Mouse (Mus musculus) kidney, adult 2 months (tissue): ENCODE measurements around the gene Sectm1b.

Experiments
- CTCF ChIP-seq: fragments of 200-500 bp; conservative IDR thresholded peaks from 2 replicates; pipeline ENCODE4 v1.5.1; 2011; ENCODE audit warnings: low read depth, mild to moderate bottlenecking, control low read depth, low read length, moderate library complexity, mixed read lengths; ENCODE audit not compliant: insufficient read depth, insufficient read length
- POLR2A ChIP-seq: fragments of 200-500 bp; IDR thresholded peaks from one replicate; pipeline ENCODE4 v1.6.1; 2011; ENCODE audit warnings: low read depth, low read length, control low read depth

DNA sequence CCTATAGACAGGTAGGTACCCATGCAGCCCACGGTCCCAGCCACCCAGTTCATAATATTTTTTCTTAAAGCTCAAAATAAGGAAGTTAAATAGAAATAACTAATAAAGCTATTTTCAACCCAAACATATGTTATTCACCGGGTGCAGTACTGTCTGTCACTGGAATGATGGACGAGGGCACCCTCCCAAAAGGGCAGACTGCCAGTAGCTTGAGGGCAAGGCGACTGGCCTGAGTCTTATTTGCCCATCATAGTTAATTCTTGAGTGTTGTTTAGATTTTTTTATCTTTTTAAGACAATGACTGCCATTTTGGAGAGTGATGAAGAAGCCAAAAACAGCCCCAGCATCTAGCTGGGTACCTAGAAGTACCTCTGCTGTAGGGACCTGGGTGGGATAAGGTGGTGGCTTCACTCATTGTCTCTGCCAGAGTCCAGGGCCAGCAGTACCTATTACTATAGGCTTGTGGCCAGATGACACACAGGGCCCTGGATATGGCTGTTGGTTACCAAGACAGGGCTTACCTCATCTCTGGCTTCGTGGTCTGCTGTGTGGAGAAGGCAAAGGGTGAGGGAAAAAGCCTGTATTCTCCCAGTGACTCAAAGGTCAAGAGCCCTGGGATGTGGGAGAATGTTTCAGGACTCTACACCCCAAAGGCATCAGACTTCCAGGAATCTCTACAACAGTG is 48.9 kb upstream of the Sectm1b start:
- TF ChIP-seq CTCF = no peak
- TF ChIP-seq POLR2A = no peak
